In the genomic region with DNA sequence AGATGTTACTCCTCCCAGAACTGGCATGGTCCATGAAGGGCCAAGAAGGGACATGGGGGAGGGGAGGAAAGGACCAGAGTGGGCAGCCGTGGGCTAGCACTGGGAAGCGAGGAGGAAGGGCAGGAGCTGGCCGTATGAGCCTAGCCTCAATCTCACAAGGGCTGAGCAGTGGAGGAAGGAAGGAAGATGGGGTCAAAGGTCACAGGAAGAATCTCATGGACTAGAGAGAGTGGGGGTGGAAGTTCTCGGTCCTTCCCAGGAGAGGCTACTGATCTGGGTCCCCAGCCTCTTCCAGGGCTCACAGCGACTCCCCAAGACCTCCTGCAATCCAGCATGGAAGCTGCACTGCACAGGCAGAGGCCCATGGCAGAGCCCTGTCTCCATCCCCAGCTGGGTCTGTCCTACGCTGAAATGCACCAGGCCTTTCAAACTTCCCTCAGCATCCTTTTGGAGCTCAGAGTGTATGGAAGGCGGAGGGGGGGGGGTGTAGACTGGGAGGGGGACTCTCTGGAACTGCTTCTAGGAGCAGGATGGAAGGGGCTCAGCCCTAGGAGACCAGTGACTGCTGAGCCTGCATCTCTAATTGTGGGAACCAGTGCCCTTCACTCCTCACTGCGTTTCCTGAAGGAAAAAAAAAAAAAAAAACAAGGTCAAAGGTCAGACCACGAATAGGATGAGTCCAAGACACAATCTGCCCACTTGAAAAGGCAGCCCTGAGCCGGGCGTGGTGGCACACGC, we compare ENCODE assay signal across 8 mouse cellular contexts. TPM values are rescaled to one million over a fixed set of nuclear protein-coding genes. Genes with fewer than 3 reads are reported as not detected.
A peak's percentile ranks its signal among the peaks of the same experiment; 100 is the strongest.
DNase-seq lines count a peak whose midpoint lies in the region; ATAC-seq and TF ChIP-seq lines count a peak whose summit lies in the region.

No protein-coding gene starts in this region.

- H3K9me3 ChIP-seq in heart, embryonic 16.5 days (replicated peaks; ENCODE audit: control insufficient read depth, low read length): no peaks in the 10 kb centered on the region
- H3K9me3 ChIP-seq in lung, postnatal 0 days (ENCODE audit: low read length): no peaks in the 10 kb centered on the region
- H3K9me3 ChIP-seq in intestine, embryonic 15.5 days: no peaks in the 10 kb centered on the region
- H3K9me3 ChIP-seq in neural tube, embryonic 13.5 days: no peaks in the 10 kb centered on the region

- TF ChIP-seq EP300 in lung, postnatal 0 days (IDR thresholded peaks at IDR 0.05): no peak

- H3K36me3 ChIP-seq in heart, embryonic 16.5 days (ENCODE audit: control insufficient read depth, insufficient read depth): no peaks in the 10 kb centered on the region
- no peaks in the 10 kb centered on the region for H3K36me3 ChIP-seq in lung, postnatal 0 days (ENCODE audit: insufficient read depth, low read length)
- H3K36me3 ChIP-seq in intestine, embryonic 15.5 days: no peaks in the 10 kb centered on the region
- no peaks in the 10 kb centered on the region for H3K36me3 ChIP-seq in neural tube, embryonic 13.5 days

- no peak overlapping the region for H3K4me2 ChIP-seq in heart, embryonic 16.5 days (ENCODE audit: low read depth, low read length)
- H3K4me2 ChIP-seq in lung, postnatal 0 days (replicated peaks; ENCODE audit: low read depth, low read length): no peak overlapping the region
- no peak overlapping the region for H3K4me2 ChIP-seq in intestine, embryonic 15.5 days (replicated peaks)
- no peak overlapping the region for H3K4me2 ChIP-seq in neural tube, embryonic 13.5 days

- peak; percentile 29; the same call in 1 of the 2 replicates for ATAC-seq in heart, embryonic 16.5 days (replicated peaks; ENCODE audit: extremely low read depth, insufficient read depth, low FRiP score)
- ATAC-seq in lung, postnatal 0 days: peak; percentile 28
- peak; percentile 39 for ATAC-seq in intestine, embryonic 15.5 days
- peak; percentile 43; the same call in 1 of the 2 replicates for ATAC-seq in neural tube, embryonic 13.5 days (ENCODE audit: low read depth)

- H3K27ac ChIP-seq in heart, embryonic 16.5 days (ENCODE audit: low read length): no peak overlapping the region
- no peak overlapping the region for H3K27ac ChIP-seq in lung, postnatal 0 days (ENCODE audit: low read length)
- no peak overlapping the region for H3K27ac ChIP-seq in intestine, embryonic 15.5 days
- no peak overlapping the region for H3K27ac ChIP-seq in neural tube, embryonic 13.5 days (replicated peaks)
- H3K27ac ChIP-seq in gastrocnemius, adult 2 months: no peak overlapping the region

- WGBS in heart, embryonic 16.5 days: 65% methylated on average over 12 of the region's 12 CpGs
- WGBS in lung, postnatal 0 days: 60% methylated on average over 12 of the region's 12 CpGs
- 59% methylated on average over 12 of the region's 12 CpGs for WGBS in intestine, embryonic 15.5 days
- WGBS in neural tube, embryonic 13.5 days: 51% methylated on average over 12 of the region's 12 CpGs

- no peaks in the 10 kb centered on the region for H3K4me1 ChIP-seq in heart, embryonic 16.5 days (ENCODE audit: control insufficient read depth, insufficient read depth, low read length)
- no peaks in the 10 kb centered on the region for H3K4me1 ChIP-seq in lung, postnatal 0 days (ENCODE audit: insufficient read depth, low read depth, low read length)
- peaks cover 6% of the 10 kb centered on the region; the same call in 1 of the 2 replicates for H3K4me1 ChIP-seq in intestine, embryonic 15.5 days (replicated peaks)
- H3K4me1 ChIP-seq in neural tube, embryonic 13.5 days (replicated peaks): no peaks in the 10 kb centered on the region

- no peaks in the 10 kb centered on the region for H3K27me3 ChIP-seq in heart, embryonic 16.5 days (ENCODE audit: control insufficient read depth, insufficient read depth, low read length)
- no peaks in the 10 kb centered on the region for H3K27me3 ChIP-seq in lung, postnatal 0 days (replicated peaks; ENCODE audit: insufficient read depth, low read length)
- no peaks in the 10 kb centered on the region for H3K27me3 ChIP-seq in intestine, embryonic 15.5 days (replicated peaks)
- no peaks in the 10 kb centered on the region for H3K27me3 ChIP-seq in neural tube, embryonic 13.5 days

- H3K4me3 ChIP-seq in heart, embryonic 16.5 days (ENCODE audit: low read length): no peak overlapping the region
- no peak overlapping the region for H3K4me3 ChIP-seq in lung, postnatal 0 days (ENCODE audit: low read depth, low read length)
- no peak overlapping the region for H3K4me3 ChIP-seq in intestine, embryonic 15.5 days (replicated peaks)
- H3K4me3 ChIP-seq in neural tube, embryonic 13.5 days: no peak overlapping the region
- H3K4me3 ChIP-seq in gastrocnemius, adult 2 months: no peak overlapping the region

- no peak for TF ChIP-seq CTCF in lung, postnatal 0 days (IDR thresholded peaks at IDR 0.05)
- TF ChIP-seq CTCF in gastrocnemius, adult 2 months (IDR thresholded peaks at IDR 0.05): no peak

- H3K9ac ChIP-seq in heart, embryonic 16.5 days (ENCODE audit: low read length): no peak overlapping the region
- H3K9ac ChIP-seq in lung, postnatal 0 days (replicated peaks; ENCODE audit: low read depth): no peak overlapping the region
- H3K9ac ChIP-seq in intestine, embryonic 15.5 days: no peak overlapping the region
- no peak overlapping the region for H3K9ac ChIP-seq in neural tube, embryonic 13.5 days

- no peak for DNase-seq in heart, postnatal 14 days
- DNase-seq in lung, postnatal 0 days (ENCODE audit: low spot score): no peak
- no peak for DNase-seq in lung, postnatal 36 days
- DNase-seq in gastrocnemius, adult 2 months: no peak
- DNase-seq in spleen, postnatal 4 days (ENCODE audit: low spot score in 2 of 2): no peak

- intact Hi-C loops in heart, postnatal 14 days (cut with DNase I): loop anchor here (1.0 to 10.0 kb wide), 5 partner anchors 49 to 799 kb away; no protein-coding TSS in a partner anchor
- intact Hi-C loops in gastrocnemius, adult 2 months (cut with DNase I): loop anchor here (1.0 kb wide), 1 partner anchor 81 kb away; no protein-coding TSS in a partner anchor

RNA-seq across cellular contexts. Expression of a gene that starts 7.9 kb away (rescaled TPM):
- 18.6 TPM in 2 replicates for polyA plus RNA-seq in heart, embryonic 16.5 days (2015; fragmentation: Nextera tagmentation; extraction: Ambion mirVana)
- total RNA-seq in heart, postnatal 14 days (2021): 10 to 100 TPM; 62.5 TPM
- polyA plus RNA-seq in lung, postnatal 0 days (2015; fragmentation: Nextera tagmentation; extraction: Ambion mirVana): 9.3 and 9.5 TPM in 2 replicates
- polyA plus RNA-seq in intestine, embryonic 15.5 days (2015; fragmentation: Nextera tagmentation; extraction: Ambion mirVana): 15.3 and 16.2 TPM in 2 replicates
- polyA plus RNA-seq in neural tube, embryonic 13.5 days (2015; fragmentation: Nextera tagmentation; extraction: Ambion mirVana): 28.6 and 28.8 TPM in 2 replicates
- 10 to 100 TPM; 50.9 to 66.3 TPM for total RNA-seq in gastrocnemius, adult 2 months (2021)

RNA-seq across cellular contexts. Expression of a gene that starts 26.6 kb away (rescaled TPM):
- 8.6 and 9.4 TPM in 2 replicates for polyA plus RNA-seq in heart, embryonic 16.5 days (2015; fragmentation: Nextera tagmentation; extraction: Ambion mirVana)
- total RNA-seq in heart, postnatal 14 days (2021): 10 to 100 TPM; 19.6 to 27.0 TPM
- polyA plus RNA-seq in lung, postnatal 0 days (2015; fragmentation: Nextera tagmentation; extraction: Ambion mirVana): 17.0 and 21.1 TPM in 2 replicates
- 37.8 and 43.8 TPM in 2 replicates for polyA plus RNA-seq in intestine, embryonic 15.5 days (2015; fragmentation: Nextera tagmentation; extraction: Ambion mirVana)
- 23.4 and 30.7 TPM in 2 replicates for polyA plus RNA-seq in neural tube, embryonic 13.5 days (2015; fragmentation: Nextera tagmentation; extraction: Ambion mirVana)
- total RNA-seq in gastrocnemius, adult 2 months (2021): 1 to 10 TPM; 5.9 to 8.8 TPM
